Mouse (Mus musculus): ENCODE measurements at regions not wholly inside any gene's neighbourhood (a gene's known extent, or its start where the extent isn't known, plus 50 kb on each side); places are given as distances from the start of the nearest gene placed in this dataset.

GRCm38 (mm10) chr17:83085792-83086475 is 129.2 kb upstream of the Pkdcc start:
- no peak for DNase-seq (ENCODE audit: extremely low spot score in 1 of 2, low spot score in 1 of 2)

GRCm38 (mm10) chr17:83086703-83087102 is 128.4 kb upstream of the Pkdcc start:
- no peak for DNase-seq (ENCODE audit: extremely low spot score in 1 of 2, low spot score in 1 of 2)

- no peak for DNase-seq (ENCODE audit: extremely low spot score in 1 of 2, low spot score in 1 of 2)
Observed at GRCm38 (mm10) chr17:83088471-83088870, 126.6 kb upstream of the Pkdcc start.

GRCm38 (mm10) chr17:83089856-83090692 is 125.0 kb upstream of the Pkdcc start:
- DNase-seq (ENCODE audit: extremely low spot score in 1 of 2, low spot score in 1 of 2), result no peak

- DNase-seq (ENCODE audit: extremely low spot score in 1 of 2, low spot score in 1 of 2), result no peak
Observed at GRCm38 (mm10) chr17:83093862-83094261, 121.2 kb upstream of the Pkdcc start.

GRCm38 (mm10) chr17:83096451-83096850 is 118.6 kb upstream of the Pkdcc start:
- no peak for DNase-seq (ENCODE audit: extremely low spot score in 1 of 2, low spot score in 1 of 2)

GRCm38 (mm10) chr17:83097998-83098397 is 117.1 kb upstream of the Pkdcc start:
- DNase-seq (ENCODE audit: extremely low spot score in 1 of 2, low spot score in 1 of 2), result no peak

- no peak for DNase-seq (ENCODE audit: extremely low spot score in 1 of 2, low spot score in 1 of 2)
Observed at GRCm38 (mm10) chr17:83098679-83099413, 116.2 kb upstream of the Pkdcc start.

- DNase-seq (ENCODE audit: extremely low spot score in 1 of 2, low spot score in 1 of 2), result no peak
Observed at GRCm38 (mm10) chr17:83101035-83101434, 114.1 kb upstream of the Pkdcc start.

- no peak for DNase-seq (ENCODE audit: extremely low spot score in 1 of 2, low spot score in 1 of 2)
Observed at GRCm38 (mm10) chr17:83101756-83102155, 113.3 kb upstream of the Pkdcc start.

- DNase-seq (ENCODE audit: extremely low spot score in 1 of 2, low spot score in 1 of 2), result no peak
Observed at GRCm38 (mm10) chr17:83102675-83103412, 112.2 kb upstream of the Pkdcc start.

GRCm38 (mm10) chr17:83108151-83108550 is 106.9 kb upstream of the Pkdcc start:
- DNase-seq (ENCODE audit: extremely low spot score in 1 of 2, low spot score in 1 of 2), result no peak

GRCm38 (mm10) chr17:83109792-83110440 is 105.2 kb upstream of the Pkdcc start:
- no peak for DNase-seq (ENCODE audit: extremely low spot score in 1 of 2, low spot score in 1 of 2)

GRCm38 (mm10) chr17:83110556-83110955 is 104.5 kb upstream of the Pkdcc start:
- no peak for DNase-seq (ENCODE audit: extremely low spot score in 1 of 2, low spot score in 1 of 2)

GRCm38 (mm10) chr17:83115146-83115545 is 99.9 kb upstream of the Pkdcc start:
- DNase-seq (ENCODE audit: extremely low spot score in 1 of 2, low spot score in 1 of 2), result no peak

GRCm38 (mm10) chr17:83115832-83116480 is 99.1 kb upstream of the Pkdcc start:
- DNase-seq (ENCODE audit: extremely low spot score in 1 of 2, low spot score in 1 of 2), result no peak

GRCm38 (mm10) chr17:83120665-83121232 is 94.3 kb upstream of the Pkdcc start:
- DNase-seq (ENCODE audit: extremely low spot score in 1 of 2, low spot score in 1 of 2), result no peak

- DNase-seq (ENCODE audit: extremely low spot score in 1 of 2, low spot score in 1 of 2), result no peak
Observed at GRCm38 (mm10) chr17:83122525-83123280, 92.4 kb upstream of the Pkdcc start.

All from layer of hippocampus, postnatal 25 days (tissue).